Mouse (Mus musculus): ENCODE measurements around the gene Dock9.

GRCm38 (mm10) chr14:121825521-121826445, 28.1 kb upstream of the Dock9 start:
- TF ChIP-seq CTCF (IDR thresholded peaks at IDR 0.05; ENCODE audit: control insufficient read depth, insufficient read depth, insufficient read length) (no peak), MAX (IDR thresholded peaks at IDR 0.05) (no peak), MYOD1 (IDR thresholded peaks at IDR 0.05; ENCODE audit: control insufficient read depth, insufficient read length, low read depth) (no peak)

All from C2C12 (cell line).